15 mouse cellular contexts compared by ENCODE assay signal in the genomic region with DNA sequence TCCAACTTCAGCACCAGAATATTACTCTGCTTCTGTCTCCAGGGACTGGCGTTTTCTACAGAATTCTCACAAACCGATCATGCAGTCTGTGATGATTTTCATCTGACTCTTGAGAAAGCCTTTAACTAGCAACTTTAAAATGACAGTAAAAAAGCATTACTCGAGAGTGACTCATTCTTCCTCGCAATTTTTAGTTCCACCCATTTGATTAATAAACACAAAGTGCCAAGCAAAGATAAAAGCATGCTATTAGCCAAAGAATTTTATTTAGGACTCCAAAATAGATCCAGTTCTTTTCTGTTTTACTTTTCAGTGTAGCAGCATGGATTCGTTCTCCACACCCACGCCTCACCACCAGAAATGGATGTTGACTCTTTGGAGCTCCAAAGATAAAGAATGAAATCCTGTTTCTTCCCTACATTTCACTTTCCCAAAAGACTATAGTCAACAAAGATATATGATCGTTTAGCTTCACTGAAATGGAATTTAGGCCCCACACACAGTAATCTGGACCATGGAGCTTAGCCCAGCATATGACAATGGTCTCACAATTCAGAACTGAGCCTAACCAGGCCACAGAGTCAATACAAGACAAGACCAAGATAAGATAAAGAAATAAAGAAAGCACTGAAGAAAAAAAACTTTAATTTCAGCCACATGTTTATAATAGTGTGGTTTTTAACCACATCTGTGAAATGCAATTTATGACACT.
DNase-seq lines count a peak whose midpoint lies in the region; ATAC-seq and TF ChIP-seq lines count a peak whose summit lies in the region.
"Had no signal": no experiment of that assay in that cellular context is flagged by ENCODE, and none has a peak within 500 bp of the region (broad histone marks: within the 10 kb centered on the region; RNA-seq: fewer than 3 reads in every experiment).

No protein-coding gene starts in this region.

- TF ChIP-seq EP300 in lung, postnatal 0 days (IDR thresholded peaks at IDR 0.05) = 0 out of 2 replicates have a peak, but pooled peaks have one; percentile 24

- H3K27me3 ChIP-seq in kidney, postnatal 0 days (ENCODE audit: insufficient read depth, low read length) = no peaks in the 10 kb centered on the region
- no peaks in the 10 kb centered on the region for H3K27me3 ChIP-seq in lung, postnatal 0 days (replicated peaks; ENCODE audit: insufficient read depth, low read length)
- H3K27me3 ChIP-seq: liver, embryonic 12.5 days; megakaryocyte, embryonic 14.5 days; stomach, embryonic 15.5 days had no signal

- no peak overlapping the region for H3K27ac ChIP-seq in kidney, postnatal 0 days
- no peak overlapping the region for H3K27ac ChIP-seq in lung, postnatal 0 days (ENCODE audit: low read length)
- H3K27ac ChIP-seq: limb, embryonic 10.5 days; liver, embryonic 12.5 days; stomach, embryonic 15.5 days had no signal

- intact Hi-C loops in left cerebral cortex, postnatal 25 days (cut with DNase I) = no loop called here

- no peak overlapping the region for H3K9ac ChIP-seq in kidney, postnatal 0 days (ENCODE audit: low read depth, low read length)
- H3K9ac ChIP-seq in lung, postnatal 0 days (replicated peaks; ENCODE audit: low read depth) = no peak overlapping the region
- H3K9ac ChIP-seq: liver, embryonic 12.5 days; stomach, embryonic 15.5 days had no signal

- no peaks in the 10 kb centered on the region for H3K4me1 ChIP-seq in kidney, postnatal 0 days (replicated peaks; ENCODE audit: insufficient read depth, low read length)
- H3K4me1 ChIP-seq in lung, postnatal 0 days (ENCODE audit: insufficient read depth, low read depth, low read length) = no peaks in the 10 kb centered on the region
- no peaks in the 10 kb centered on the region; the same call in 1 of the 2 replicates for H3K4me1 ChIP-seq in lung, adult 2 months (ENCODE audit: control insufficient read depth, insufficient read depth, low read length)
- H3K4me1 ChIP-seq: limb, embryonic 10.5 days; liver, embryonic 12.5 days; megakaryocyte, embryonic 14.5 days; stomach, embryonic 15.5 days had no signal

- no peak for ATAC-seq in kidney, postnatal 0 days (replicated peaks; ENCODE audit: low FRiP score, low read depth)
- peak; percentile 26; the same call in 1 of the 2 replicates for ATAC-seq in lung, postnatal 0 days
- ATAC-seq: liver, embryonic 12.5 days; midbrain, embryonic 16.5 days had no signal

- TF ChIP-seq CTCF in kidney, postnatal 0 days (IDR thresholded peaks at IDR 0.05; ENCODE audit: low read depth) = no peak
- TF ChIP-seq CTCF in lung, postnatal 0 days (IDR thresholded peaks at IDR 0.05) = no peak
- TF ChIP-seq CTCF in lung, adult 2 months (IDR thresholded peaks at IDR 0.05; ENCODE audit: insufficient read depth, low read length) = no peak

- TF ChIP-seq POLR2A in lung, adult 2 months (IDR thresholded peaks at IDR 0.05; ENCODE audit: borderline replicate concordance, extremely low read depth, low read depth, low read length) = no peak

- no peaks in the 10 kb centered on the region for H3K9me3 ChIP-seq in kidney, postnatal 0 days (replicated peaks; ENCODE audit: low read length)
- no peaks in the 10 kb centered on the region for H3K9me3 ChIP-seq in lung, postnatal 0 days (ENCODE audit: low read length)
- H3K9me3 ChIP-seq: limb, embryonic 10.5 days; liver, embryonic 12.5 days; megakaryocyte, embryonic 14.5 days; stomach, embryonic 15.5 days had no signal

- DNase-seq in kidney, postnatal 0 days (ENCODE audit: low spot score) = peak; percentile 53
- no peak for DNase-seq in kidney, postnatal 10 days
- DNase-seq in lung, postnatal 0 days (ENCODE audit: low spot score) = peak; percentile 53
- DNase-seq in lung, adult 2 months = no peak
- DNase-seq in brain, adult 2 months (ENCODE audit: low read depth, low spot score) = peak; percentile 76
- DNase-seq in left cerebral cortex, postnatal 25 days (ENCODE audit: low spot score in 2 of 2) = peak; percentile 21 to 55
- no peak for DNase-seq in embryo, embryonic 10 days (ENCODE audit: low spot score)
- DNase-seq: cerebellum, postnatal 10 days; kidney, adult 2 months; thymus, postnatal 25 days had no signal

- H3K4me3 ChIP-seq in kidney, postnatal 0 days (replicated peaks; ENCODE audit: low read depth, low read length) = no peak overlapping the region
- H3K4me3 ChIP-seq in lung, postnatal 0 days (ENCODE audit: low read depth, low read length) = no peak overlapping the region
- H3K4me3 ChIP-seq in lung, adult 2 months (replicated peaks; ENCODE audit: extremely low read depth, low read depth, low read length) = no peak overlapping the region
- H3K4me3 ChIP-seq: limb, embryonic 10.5 days; liver, embryonic 12.5 days; megakaryocyte, embryonic 14.5 days; stomach, embryonic 15.5 days had no signal

- no peak overlapping the region for H3K4me2 ChIP-seq in kidney, postnatal 0 days (ENCODE audit: low read length)
- no peak overlapping the region for H3K4me2 ChIP-seq in lung, postnatal 0 days (replicated peaks; ENCODE audit: low read depth, low read length)
- H3K4me2 ChIP-seq: liver, embryonic 12.5 days; stomach, embryonic 15.5 days had no signal

- WGBS in kidney, postnatal 0 days = 59% methylated on average over 7 of the region's 7 CpGs
- WGBS in lung, postnatal 0 days = 45% methylated on average over 7 of the region's 7 CpGs
- WGBS in lung, adult 2 months = 44% methylated on average over 7 of the region's 7 CpGs

- no peaks in the 10 kb centered on the region for H3K36me3 ChIP-seq in kidney, postnatal 0 days (ENCODE audit: insufficient read depth, low read length)
- H3K36me3 ChIP-seq in lung, postnatal 0 days (ENCODE audit: insufficient read depth, low read length) = no peaks in the 10 kb centered on the region
- H3K36me3 ChIP-seq: limb, embryonic 10.5 days; liver, embryonic 12.5 days; stomach, embryonic 15.5 days had no signal

Comparison
In these comparisons a context has a peak if more than half of its experiments do, and no peak if none do; other contexts are left out.
1. DNase-seq: peak in kidney, postnatal 0 days (single experiment), lung, postnatal 0 days (single experiment), brain, adult 2 months (single experiment) and left cerebral cortex, postnatal 25 days (2 of 2); none in kidney, postnatal 10 days (single experiment), lung, adult 2 months (single experiment) and embryo, embryonic 10 days (single experiment).